In the genomic region with DNA sequence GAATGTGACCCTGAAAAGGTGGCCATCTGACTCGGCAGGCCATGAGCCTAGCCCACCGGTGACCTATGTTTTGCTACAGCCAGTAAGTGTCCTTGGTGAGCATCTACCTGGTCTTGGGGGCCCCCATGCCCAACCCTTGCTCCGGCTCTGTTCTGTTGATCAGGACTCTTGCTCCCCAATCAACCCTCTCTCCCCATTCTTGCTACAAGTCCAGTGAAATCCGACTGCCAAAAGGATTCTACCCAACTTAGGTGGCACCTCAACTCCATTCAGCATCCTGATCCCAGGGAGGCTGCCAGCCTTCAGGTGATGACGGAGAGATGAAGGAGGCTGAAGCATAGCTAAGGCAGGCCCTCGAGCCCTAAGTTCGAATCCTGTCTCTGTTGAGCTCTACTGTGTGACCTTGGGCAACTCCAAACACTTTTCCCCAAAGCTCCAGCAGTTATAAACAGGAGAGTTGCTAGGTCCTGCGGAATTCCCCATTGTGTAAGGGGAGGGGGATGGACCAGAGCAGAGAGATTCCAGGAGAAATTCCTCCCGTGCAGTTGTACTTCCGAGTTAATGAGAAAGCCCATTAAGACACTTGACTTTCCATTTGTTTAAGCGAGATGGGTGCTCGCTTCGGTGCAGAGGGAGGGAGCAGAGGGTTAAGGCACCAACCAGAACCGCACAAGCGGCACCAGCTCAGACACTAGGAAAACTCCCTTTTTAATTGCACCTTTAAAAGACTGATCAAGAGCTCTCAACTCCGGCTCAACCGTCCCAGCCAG, we compare ENCODE assay signal across 9 mouse cellular contexts. TPM values are rescaled to one million over a fixed set of nuclear protein-coding genes. Genes with fewer than 3 reads are reported as not detected.
A peak's percentile ranks its signal among the peaks of the same experiment; 100 is the strongest.
DNase-seq lines count a peak whose midpoint lies in the region; ATAC-seq lines count a peak whose summit lies in the region.
"Had no signal": no experiment of that assay in that cellular context is flagged by ENCODE, and none has a peak within 500 bp of the region (broad histone marks: within the 10 kb centered on the region; RNA-seq: fewer than 3 reads in every experiment).

No protein-coding gene starts in this region.

- WGBS in neural tube, embryonic 12.5 days: 34% methylated on average over 17 of the region's 17 CpGs
- WGBS in intestine, embryonic 15.5 days: 44% methylated on average over 17 of the region's 17 CpGs

- peaks cover 64% of the 10 kb centered on the region for H3K4me1 ChIP-seq in neural tube, embryonic 12.5 days
- peaks cover 57% of the 10 kb centered on the region for H3K4me1 ChIP-seq in intestine, embryonic 15.5 days (replicated peaks)

- no peak overlapping the region for H3K4me3 ChIP-seq in neural tube, embryonic 12.5 days
- H3K4me3 ChIP-seq in intestine, embryonic 15.5 days (replicated peaks): 0 out of 2 replicates have a peak overlapping the region, but pooled peaks have one; percentile 73

- intact Hi-C loops in heart, postnatal 25 days (cut with DNase I): no loop called here

- H3K9me3 ChIP-seq in neural tube, embryonic 12.5 days: no peaks in the 10 kb centered on the region
- H3K9me3 ChIP-seq in intestine, embryonic 15.5 days: no peaks in the 10 kb centered on the region

- DNase-seq in heart, adult 11 months: peak; percentile 86
- no peak for DNase-seq in heart, postnatal 25 days (ENCODE audit: low spot score)
- no peak for DNase-seq in neural tube, embryonic 10.5 days (ENCODE audit: extremely low spot score, low spot score)
- peak; percentile 69 for DNase-seq in yolk sac, embryonic 10.5 days (ENCODE audit: low spot score)
- no peak for DNase-seq in thymus, postnatal 10 days (ENCODE audit: low spot score in 2 of 2)
- DNase-seq in testis, postnatal 10 days (ENCODE audit: low spot score): no peak

- H3K27ac ChIP-seq in neural tube, embryonic 12.5 days: no peak overlapping the region
- H3K27ac ChIP-seq in intestine, embryonic 15.5 days: no peak overlapping the region

- H3K9ac ChIP-seq in neural tube, embryonic 12.5 days: no peak overlapping the region
- H3K9ac ChIP-seq in intestine, embryonic 15.5 days: no peak overlapping the region

- no peak for ATAC-seq in neural tube, embryonic 12.5 days (ENCODE audit: low FRiP score, low read depth)
- no peak for ATAC-seq in intestine, embryonic 15.5 days

- peak overlapping the region; percentile 83 for H3K4me2 ChIP-seq in neural tube, embryonic 12.5 days (replicated peaks)
- H3K4me2 ChIP-seq in intestine, embryonic 15.5 days (replicated peaks): peak overlapping the region; percentile 99

- H3K27me3 ChIP-seq in neural tube, embryonic 12.5 days (replicated peaks): peaks cover 73% of the 10 kb centered on the region
- H3K27me3 ChIP-seq in intestine, embryonic 15.5 days (replicated peaks): peaks cover 13% of the 10 kb centered on the region

- no peaks in the 10 kb centered on the region for H3K36me3 ChIP-seq in neural tube, embryonic 12.5 days
- H3K36me3 ChIP-seq in intestine, embryonic 15.5 days: no peaks in the 10 kb centered on the region

RNA-seq across cellular contexts. Expression of a gene that starts 3.3 kb away (rescaled TPM):
- 10 to 100 TPM; 15.2 to 18.4 TPM for total RNA-seq in heart, postnatal 25 days (2021)
- 3.0 and 3.6 TPM in 2 replicates for polyA plus RNA-seq in neural tube, embryonic 12.5 days (2016; fragmentation: Nextera tagmentation; extraction: Ambion mirVana)
- 4.6 and 5.1 TPM in 2 replicates for polyA plus RNA-seq in intestine, embryonic 15.5 days (2015; fragmentation: Nextera tagmentation; extraction: Ambion mirVana)
- total RNA-seq: neutrophil, adult 5-6 weeks had no signal

Comparison
In these comparisons a context has a peak if more than half of its experiments do, and no peak if none do; other contexts are left out.
1. DNase-seq: peak in heart, adult 11 months (single experiment) and yolk sac, embryonic 10.5 days (single experiment); none in heart, postnatal 25 days (single experiment), neural tube, embryonic 10.5 days (single experiment), thymus, postnatal 10 days (0 of 2) and testis, postnatal 10 days (single experiment).